ENCODE assay signal across 8 mouse cellular contexts in the genomic region with DNA sequence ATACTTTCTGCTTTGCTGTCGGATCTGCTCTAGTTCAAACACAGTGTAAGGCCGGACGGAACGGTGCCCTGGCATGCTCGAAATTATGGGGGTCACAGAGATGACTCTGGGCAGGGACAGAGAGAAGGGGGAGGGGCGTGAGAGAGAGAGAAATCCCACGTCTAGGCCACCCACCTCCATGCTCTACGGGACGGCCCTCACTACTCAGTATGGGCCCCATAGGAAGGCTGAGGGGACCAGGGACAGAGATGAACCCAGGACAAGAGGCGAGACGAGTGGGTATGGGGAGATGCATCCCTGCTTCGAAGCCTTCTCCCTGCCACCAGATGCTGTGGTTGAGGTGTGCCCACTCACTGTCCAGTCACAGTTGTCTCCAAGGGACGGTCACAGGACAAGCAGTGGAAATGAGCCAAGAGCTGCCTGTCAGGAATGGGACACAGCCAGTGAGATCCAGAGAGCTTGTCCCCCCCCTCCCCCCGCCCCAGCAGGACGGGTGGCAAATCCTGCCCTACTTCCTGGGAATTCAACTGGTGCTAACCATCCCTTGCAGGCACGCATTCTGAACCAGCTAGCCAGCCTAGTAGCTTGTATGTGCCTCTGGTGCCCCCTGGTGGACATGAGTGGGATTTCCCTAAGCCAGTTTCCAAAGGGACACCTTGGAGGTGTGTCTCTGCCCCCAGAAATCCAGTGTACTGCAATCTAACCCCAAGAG. TPM values are rescaled to one million over a fixed set of nuclear protein-coding genes. Genes with fewer than 3 reads are reported as not detected.
DNase-seq lines count a peak whose midpoint lies in the region; ATAC-seq lines count a peak whose summit lies in the region.

No protein-coding gene starts in this region.

- H3K36me3 ChIP-seq in intestine, embryonic 15.5 days = no peaks in the 10 kb centered on the region

- DNase-seq in adrenal gland, adult (ENCODE audit: inconsistent age in 2 of 2, low spot score in 1 of 2) = peak; percentile 87 to 97
- DNase-seq in embryo, embryonic 10.5 days (ENCODE audit: low spot score) = peak; percentile 96
- peak; percentile 92 for DNase-seq in gastrocnemius, postnatal 36 days
- DNase-seq in left cerebral cortex, postnatal 14 days (ENCODE audit: low spot score in 2 of 2) = peak; percentile 96
- DNase-seq in mesoderm, embryonic 11.5 days (ENCODE audit: low read depth, low spot score) = peak; percentile 92
- peak; percentile 84 to 86 for DNase-seq in right cerebral cortex, postnatal 36 days (ENCODE audit: low spot score in 2 of 2)
- DNase-seq in urinary bladder, postnatal 4 days (ENCODE audit: low spot score in 2 of 2) = peak; percentile 83 to 95

- peak; percentile 75 for ATAC-seq in intestine, embryonic 15.5 days

- 0 out of 2 replicates have a peak overlapping the region, but pooled peaks have one; percentile 17 for H3K9ac ChIP-seq in intestine, embryonic 15.5 days

- peak overlapping the region; percentile 54 for H3K4me2 ChIP-seq in intestine, embryonic 15.5 days (replicated peaks)

- H3K27ac ChIP-seq in intestine, embryonic 15.5 days = no peak overlapping the region

- no peaks in the 10 kb centered on the region for H3K9me3 ChIP-seq in intestine, embryonic 15.5 days

- 27% methylated on average over 16 of the region's 16 CpGs for WGBS in intestine, embryonic 15.5 days

- no peak overlapping the region for H3K4me3 ChIP-seq in intestine, embryonic 15.5 days (replicated peaks)

- peaks cover 9% of the 10 kb centered on the region for H3K27me3 ChIP-seq in intestine, embryonic 15.5 days (replicated peaks)

- intact Hi-C loops in gastrocnemius, postnatal 36 days (cut with DNase I) = loop anchor here (1.0 to 5.0 kb wide), 2 partner anchors 126 to 218 kb away; no protein-coding TSS in a partner anchor
- intact Hi-C loops in left cerebral cortex, postnatal 14 days (cut with DNase I) = loop anchor here (1.0 kb wide), 1 partner anchor 126 kb away; no protein-coding TSS in a partner anchor

- H3K4me1 ChIP-seq in intestine, embryonic 15.5 days (replicated peaks) = peaks cover 12% of the 10 kb centered on the region

RNA-seq across cellular contexts. Expression of gene Ubald2, which starts 11.9 kb away (rescaled TPM):
- total RNA-seq in gastrocnemius, postnatal 36 days (2021) = 10 to 100 TPM; 41.8 to 56.5 TPM
- 48.8 and 50.7 TPM in 2 replicates for polyA plus RNA-seq in intestine, embryonic 15.5 days (2015; fragmentation: Nextera tagmentation; extraction: Ambion mirVana)
- 10 to 100 TPM; 30.1 to 32.0 TPM for total RNA-seq in left cerebral cortex, postnatal 14 days (2021)

RNA-seq across cellular contexts. Expression of gene Qrich2, which starts 20.3 kb away (rescaled TPM):
- under 1 TPM in 1 of 2 experiments, not detected in 1; 0.05 TPM for total RNA-seq in gastrocnemius, postnatal 36 days (2021)
- polyA plus RNA-seq in intestine, embryonic 15.5 days (2015; fragmentation: Nextera tagmentation; extraction: Ambion mirVana) = 0.30 TPM in 1 of 2 replicates, not detected in the other
- not detected for total RNA-seq in left cerebral cortex, postnatal 14 days (2021)

RNA-seq across cellular contexts. Expression of gene Rnf157, which starts 32.9 kb away (rescaled TPM):
- 10 to 100 TPM; 23.0 to 24.5 TPM for total RNA-seq in gastrocnemius, postnatal 36 days (2021)
- 16.4 and 18.2 TPM in 2 replicates for polyA plus RNA-seq in intestine, embryonic 15.5 days (2015; fragmentation: Nextera tagmentation; extraction: Ambion mirVana)
- 100 to 1,000 TPM; 228 to 235 TPM for total RNA-seq in left cerebral cortex, postnatal 14 days (2021)

RNA-seq across cellular contexts. Expression of gene Prpsap1, which starts 48.2 kb away (rescaled TPM):
- 10 to 100 TPM; 12.6 to 14.1 TPM for total RNA-seq in gastrocnemius, postnatal 36 days (2021)
- 210 and 225 TPM in 2 replicates for polyA plus RNA-seq in intestine, embryonic 15.5 days (2015; fragmentation: Nextera tagmentation; extraction: Ambion mirVana)
- 10 to 100 TPM; 70.6 to 82.9 TPM for total RNA-seq in left cerebral cortex, postnatal 14 days (2021)

Comparison
In these comparisons a context has a peak if more than half of its experiments do, and no peak if none do; other contexts are left out.
1. RNA of gene Rnf157, which starts 32.9 kb away (total RNA-seq): 228 to 235 TPM in left cerebral cortex, postnatal 14 days; 23.0 to 24.5 TPM in gastrocnemius, postnatal 36 days; every median in the first group is over 4 times any median in the second.
2. Peak in every context shown above with its lines, with median percentiles within 50 percentile points of each other: DNase-seq.